Mouse (Mus musculus) limb, embryonic 15.5 days (tissue): ENCODE data around the gene Lrp10. TPM values are rescaled to one million over a fixed set of nuclear protein-coding genes. Genes with fewer than 3 reads are reported as not detected.

Experiments used
- ATAC-seq: fragments of 200-750 bp; cut with Nextera tagmentation; 2 replicates; pipeline ENCODE4 v1.8.0; 2017; ENCODE audit warnings: low read depth, moderate TSS enrichment; ENCODE audit not compliant: insufficient number of reproducible peaks, low FRiP score, low TSS enrichment
- H3K27ac ChIP-seq: fragments of 300-500 bp; sonication (generic); 2 replicates; pipeline ENCODE4 v1.5.1; 2015; ENCODE audit warnings: moderate library complexity, mild to moderate bottlenecking, inconsistent platforms
- H3K27me3 ChIP-seq: fragments of 300-500 bp; sonication (generic); 2 replicates; pipeline ENCODE4 v1.6.1; 2015; ENCODE audit warnings: inconsistent platforms
- H3K36me3 ChIP-seq: fragments of 300-500 bp; sonication (generic); 2 replicates; pipeline ENCODE4 v1.6.1; 2015; ENCODE audit warnings: inconsistent platforms
- H3K4me1 ChIP-seq: fragments of 300-500 bp; sonication (generic); 2 replicates; pipeline ENCODE4 v1.6.1; 2015; ENCODE audit warnings: inconsistent platforms
- H3K4me2 ChIP-seq: fragments of 300-500 bp; sonication (generic); 2 replicates; pipeline ENCODE4 v1.6.1; 2015; ENCODE audit warnings: mild to moderate bottlenecking, inconsistent platforms
- H3K4me3 ChIP-seq: fragments of 300-500 bp; sonication (generic); 2 replicates; pipeline ENCODE4 v1.5.1; 2015; ENCODE audit warnings: mild to moderate bottlenecking, inconsistent platforms
- H3K9ac ChIP-seq: fragments of 300-500 bp; sonication (generic); 2 replicates; pipeline ENCODE4 v1.6.1; 2015; ENCODE audit warnings: inconsistent platforms
- H3K9me3 ChIP-seq: fragments of 300-500 bp; sonication (generic); 2 replicates; pipeline ENCODE4 v1.6.1; 2016; ENCODE audit warnings: inconsistent platforms
- WGBS: fragments of 180-500 bp; shearing (Covaris S2); methylation state at CpG from one replicate; pipeline ENCODE4 v1.1.7; 2015; 5-methylcytosine and 5-hydroxymethylcytosine counted together
- polyA plus RNA-seq: library from polyadenylated mRNA; unstranded; fragments of >200 nt; fragmentation: Nextera tagmentation; extraction: Ambion mirVana; gene quantifications from 2 replicates; pipeline ENCODE4 v1.2.1, GENCODE M21; 2015

Lrp10 gene
- polyA plus RNA-seq, 1 experiment from 2014 or later, result 46.4 TPM

GRCm38 (mm10) chr14:54482498-54482897 lies 18.6 kb downstream of the Lrp10 start:
- H3K4me3 ChIP-seq, result no peak overlapping the region
- H3K4me1 ChIP-seq, result peaks cover 11% of the 10 kb centered on the region
- H3K36me3 ChIP-seq, result no peaks in the 10 kb centered on the region
- H3K9me3 ChIP-seq, result no peaks in the 10 kb centered on the region
- no peak overlapping the region for H3K4me2 ChIP-seq
- H3K9ac ChIP-seq, result no peak overlapping the region
- peaks cover 33% of the 10 kb centered on the region for H3K27me3 ChIP-seq
- no peak overlapping the region for H3K27ac ChIP-seq
- no peak for ATAC-seq
- 38% methylated on average over 9 of the region's 9 CpGs for WGBS

- H3K27me3 ChIP-seq, result peaks cover 2% of the 10 kb centered on the region; the same call in 1 of the 2 replicates
- no peak overlapping the region for H3K4me2 ChIP-seq
- no peaks in the 10 kb centered on the region for H3K4me1 ChIP-seq
- no peaks in the 10 kb centered on the region for H3K9me3 ChIP-seq
- no peak for ATAC-seq
- H3K9ac ChIP-seq, result no peak overlapping the region
- H3K4me3 ChIP-seq, result no peak overlapping the region
- no peak overlapping the region for H3K27ac ChIP-seq
- no peaks in the 10 kb centered on the region for H3K36me3 ChIP-seq
- 87% methylated on average over 7 of the region's 7 CpGs for WGBS
Measured at GRCm38 (mm10) chr14:54485899-54486298, 22.0 kb downstream of the Lrp10 start.

GRCm38 (mm10) chr14:54487732-54488131 lies 23.8 kb downstream of the Lrp10 start:
- WGBS, result 67% methylated on average over 2 of the region's 2 CpGs

GRCm38 (mm10) chr14:54488350-54488749 lies 24.4 kb downstream of the Lrp10 start:
- no peak for ATAC-seq
- Histone ChIP-seq H3K36me3 (no peaks in the 10 kb centered on the region), H3K27me3 (no peaks in the 10 kb centered on the region), H3K9ac (no peak overlapping the region), H3K9me3 (no peaks in the 10 kb centered on the region), H3K4me2 (no peak overlapping the region), H3K27ac (no peak overlapping the region), H3K4me1 (no peaks in the 10 kb centered on the region), H3K4me3 (no peak overlapping the region)

More at GRCm38 (mm10) chr14:54487732-54488131, 23.8 kb downstream of the Lrp10 start:
- no peak overlapping the region for H3K27ac ChIP-seq
- no peak overlapping the region for H3K4me2 ChIP-seq
- H3K4me1 ChIP-seq, result no peaks in the 10 kb centered on the region
- no peaks in the 10 kb centered on the region for H3K27me3 ChIP-seq
- H3K4me3 ChIP-seq, result no peak overlapping the region
- no peak overlapping the region for H3K9ac ChIP-seq
- no peak for ATAC-seq
- no peaks in the 10 kb centered on the region for H3K36me3 ChIP-seq
- no peaks in the 10 kb centered on the region for H3K9me3 ChIP-seq

- Histone ChIP-seq H3K4me1 (no peaks in the 10 kb centered on the region), H3K9ac (no peak overlapping the region), H3K27ac (no peak overlapping the region), H3K4me2 (no peak overlapping the region), H3K4me3 (no peak overlapping the region), H3K27me3 (no peaks in the 10 kb centered on the region), H3K9me3 (no peaks in the 10 kb centered on the region), H3K36me3 (no peaks in the 10 kb centered on the region)
- 67% methylated on average over 18 of the region's 18 CpGs for WGBS
- ATAC-seq, result no peak
Measured at GRCm38 (mm10) chr14:54492345-54493131, 28.6 kb downstream of the Lrp10 start.

- no peak overlapping the region for H3K4me3 ChIP-seq
- H3K27me3 ChIP-seq, result no peaks in the 10 kb centered on the region
- 92% methylated on average over 5 of the region's 5 CpGs for WGBS
- no peaks in the 10 kb centered on the region for H3K36me3 ChIP-seq
- no peaks in the 10 kb centered on the region for H3K4me1 ChIP-seq
- H3K27ac ChIP-seq, result no peak overlapping the region
- no peak overlapping the region for H3K9ac ChIP-seq
- no peak for ATAC-seq
- H3K4me2 ChIP-seq, result no peak overlapping the region
- no peaks in the 10 kb centered on the region for H3K9me3 ChIP-seq
Measured at GRCm38 (mm10) chr14:54493236-54493635, 29.3 kb downstream of the Lrp10 start.

GRCm38 (mm10) chr14:54494234-54494633 lies 30.3 kb downstream of the Lrp10 start:
- H3K4me2 ChIP-seq, result no peak overlapping the region
- 2% methylated on average over 3 of the region's 3 CpGs for WGBS
- H3K4me3 ChIP-seq, result no peak overlapping the region
- H3K27me3 ChIP-seq, result no peaks in the 10 kb centered on the region
- no peaks in the 10 kb centered on the region for H3K4me1 ChIP-seq
- H3K36me3 ChIP-seq, result no peaks in the 10 kb centered on the region
- H3K9me3 ChIP-seq, result no peaks in the 10 kb centered on the region
- no peak overlapping the region for H3K9ac ChIP-seq
- no peak overlapping the region for H3K27ac ChIP-seq
- ATAC-seq, result no peak

- 85% methylated on average over 14 of the region's 14 CpGs for WGBS
- Histone ChIP-seq H3K4me3 (no peak overlapping the region), H3K4me1 (no peaks in the 10 kb centered on the region)
Measured at GRCm38 (mm10) chr14:54496706-54497105, 32.8 kb downstream of the Lrp10 start.

GRCm38 (mm10) chr14:54499330-54499729 lies 35.4 kb downstream of the Lrp10 start:
- Histone ChIP-seq H3K36me3 (no peaks in the 10 kb centered on the region), H3K4me1 (no peaks in the 10 kb centered on the region), H3K4me3 (no peak overlapping the region), H3K9ac (no peak overlapping the region), H3K4me2 (no peak overlapping the region), H3K9me3 (no peaks in the 10 kb centered on the region), H3K27ac (no peak overlapping the region), H3K27me3 (no peaks in the 10 kb centered on the region)
- 61% methylated on average over 2 of the region's 2 CpGs for WGBS
- no peak for ATAC-seq

More at GRCm38 (mm10) chr14:54496706-54497105, 32.8 kb downstream of the Lrp10 start:
- no peak overlapping the region for H3K4me2 ChIP-seq
- no peaks in the 10 kb centered on the region for H3K27me3 ChIP-seq
- H3K9me3 ChIP-seq, result no peaks in the 10 kb centered on the region
- no peak overlapping the region for H3K27ac ChIP-seq
- H3K9ac ChIP-seq, result no peak overlapping the region
- H3K36me3 ChIP-seq, result no peaks in the 10 kb centered on the region
- no peak for ATAC-seq

GRCm38 (mm10) chr14:54501365-54501764 lies 37.4 kb downstream of the Lrp10 start:
- Histone ChIP-seq H3K4me1 (no peaks in the 10 kb centered on the region), H3K4me2 (no peak overlapping the region), H3K9me3 (no peaks in the 10 kb centered on the region), H3K27me3 (no peaks in the 10 kb centered on the region), H3K36me3 (peaks cover 6% of the 10 kb centered on the region; the same call in 1 of the 2 replicates), H3K4me3 (no peak overlapping the region), H3K9ac (no peak overlapping the region), H3K27ac (no peak overlapping the region)
- WGBS, result 64% methylated on average over 2 of the region's 2 CpGs
- no peak for ATAC-seq

- Histone ChIP-seq H3K4me1 (no peaks in the 10 kb centered on the region), H3K27ac (no peak overlapping the region), H3K9ac (no peak overlapping the region), H3K4me2 (no peak overlapping the region), H3K9me3 (no peaks in the 10 kb centered on the region), H3K27me3 (no peaks in the 10 kb centered on the region), H3K36me3 (peaks cover 24% of the 10 kb centered on the region), H3K4me3 (no peak overlapping the region)
- 67% methylated on average over 2 of the region's 2 CpGs for WGBS
- ATAC-seq, result no peak
Measured at GRCm38 (mm10) chr14:54503092-54503491, 39.2 kb downstream of the Lrp10 start.

- Histone ChIP-seq H3K27ac (no peak overlapping the region), H3K36me3 (peaks cover 90% of the 10 kb centered on the region), H3K9me3 (no peaks in the 10 kb centered on the region), H3K4me2 (no peak overlapping the region), H3K9ac (no peak overlapping the region), H3K4me3 (no peak overlapping the region), H3K27me3 (no peaks in the 10 kb centered on the region), H3K4me1 (no peaks in the 10 kb centered on the region)
- ATAC-seq, result no peak
- WGBS, result 92% methylated on average over 9 of the region's 9 CpGs
Measured at GRCm38 (mm10) chr14:54509774-54510173, 45.8 kb downstream of the Lrp10 start.
